Comparison of ENCODE assay signal across 9 mouse cellular contexts in the genomic region with DNA sequence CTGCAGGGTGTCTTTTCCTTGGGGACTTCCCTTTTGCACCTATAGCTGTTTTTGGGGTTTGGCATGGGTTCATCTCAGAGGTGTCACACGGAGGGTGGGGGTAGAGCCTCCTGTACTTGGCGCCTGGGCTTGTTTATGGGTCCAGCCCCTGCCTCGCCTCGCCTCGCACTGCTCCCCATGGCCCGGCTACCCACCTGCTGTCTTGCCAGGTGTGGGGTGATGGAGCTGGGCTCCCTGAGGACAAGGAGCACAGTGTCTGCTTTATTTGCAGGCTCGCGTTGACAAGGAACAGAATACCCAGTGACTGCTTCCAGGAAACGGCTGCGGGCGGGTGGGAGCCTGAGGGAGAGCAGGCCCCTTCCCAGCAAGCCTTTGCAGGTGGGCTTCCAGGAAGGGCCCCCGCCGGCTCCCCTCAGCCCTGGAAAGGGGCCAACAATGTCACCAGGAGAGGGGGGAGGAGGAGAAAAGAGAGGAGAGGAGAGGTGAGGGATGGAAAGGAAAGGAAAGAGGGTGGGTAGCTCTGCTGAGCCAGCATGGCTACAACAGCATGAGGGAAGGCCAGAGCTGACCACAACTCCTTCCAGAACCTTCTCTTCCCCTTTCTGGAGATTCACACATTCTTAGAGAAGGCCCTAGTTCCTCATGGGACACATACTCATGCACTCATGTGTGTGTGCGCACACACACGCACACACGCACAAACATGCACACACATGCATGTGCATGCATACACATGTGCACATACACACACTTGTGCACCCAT. TPM values are rescaled to one million over a fixed set of nuclear protein-coding genes. Genes with fewer than 3 reads are reported as not detected.
DNase-seq lines count a peak whose midpoint lies in the region; ATAC-seq lines count a peak whose summit lies in the region.
"Had no signal": no experiment of that assay in that cellular context is flagged by ENCODE, and none has a peak within 500 bp of the region (broad histone marks: within the 10 kb centered on the region; RNA-seq: fewer than 3 reads in every experiment).

No protein-coding gene starts in this region.

- 23% methylated on average over 16 of the region's 16 CpGs for WGBS in limb, embryonic 15.5 days

- no peak overlapping the region for H3K4me3 ChIP-seq in limb, embryonic 15.5 days

- ATAC-seq in limb, embryonic 15.5 days (ENCODE audit: insufficient number of reproducible peaks, low FRiP score, low TSS enrichment, low read depth): peak; percentile 27; the same call in 1 of the 2 replicates

- no peaks in the 10 kb centered on the region for H3K27me3 ChIP-seq in limb, embryonic 15.5 days

- H3K4me1 ChIP-seq in limb, embryonic 15.5 days: peaks cover 72% of the 10 kb centered on the region

- peak overlapping the region; percentile 90 for H3K27ac ChIP-seq in limb, embryonic 15.5 days

- H3K9ac ChIP-seq in limb, embryonic 15.5 days: no peak overlapping the region

- DNase-seq in heart, adult 8-10 months (ENCODE audit: low spot score): peak; percentile 37
- no peak for DNase-seq in heart, postnatal 25 days (ENCODE audit: low spot score)
- peak; percentile 30 for DNase-seq in thymus, postnatal 4 days
- no peak for DNase-seq in thymus, postnatal 0 days (ENCODE audit: low spot score)
- DNase-seq in adrenal gland, adult 2 months: no peak
- no peak for DNase-seq in gastrocnemius, postnatal 25 days
- DNase-seq in spleen, adult 12 weeks (ENCODE audit: low spot score): no peak
- DNase-seq: layer of hippocampus, postnatal 36 days had no signal

- no peaks in the 10 kb centered on the region for H3K36me3 ChIP-seq in limb, embryonic 15.5 days

- H3K4me2 ChIP-seq in limb, embryonic 15.5 days: no peak overlapping the region

- H3K9me3 ChIP-seq in limb, embryonic 15.5 days: no peaks in the 10 kb centered on the region

- intact Hi-C loops in heart, postnatal 25 days (cut with DNase I): no loop called here

RNA-seq across cellular contexts. Expression of gene Mrpl23, which starts 39.2 kb away (rescaled TPM):
- total RNA-seq in heart, adult 8-10 months (2022): 10 to 100 TPM in 2 of 4 experiments, 1 to 10 TPM in 1, under 1 TPM in 1; 0.90 to 35.4 (median 16.1) TPM
- total RNA-seq in heart, postnatal 25 days (2021): 10 to 100 TPM; 16.1 to 39.0 TPM
- polyA plus RNA-seq in thymus, postnatal 0 days (2015; fragmentation: Nextera tagmentation; extraction: Ambion mirVana): 20.1 and 20.7 TPM in 2 replicates
- 28.8 and 30.5 TPM in 2 replicates for polyA plus RNA-seq in limb, embryonic 15.5 days (2015; fragmentation: Nextera tagmentation; extraction: Ambion mirVana)
- total RNA-seq in adrenal gland, adult 2 months (2021): 1 to 10 TPM; 2.2 to 8.0 TPM
- polyA plus RNA-seq in adrenal gland, adult 2 months (2012; rRNA removed): 6.9 and 7.6 TPM in 2 replicates
- total RNA-seq in gastrocnemius, postnatal 25 days (2021): 10 to 100 TPM in 1 of 2 experiments, 1 to 10 TPM in 1; 8.6 to 18.3 TPM

Comparison
In these comparisons a context has a peak if more than half of its experiments do, and no peak if none do; other contexts are left out.
1. DNase-seq: peak in heart, adult 8-10 months (single experiment) and thymus, postnatal 4 days (single experiment); none in heart, postnatal 25 days (single experiment), thymus, postnatal 0 days (single experiment), adrenal gland, adult 2 months (single experiment), gastrocnemius, postnatal 25 days (single experiment) and spleen, adult 12 weeks (single experiment).